Mouse (Mus musculus) fibroblast of lung, adult 2 months (primary cell): Measurements from ENCODE around the gene Camk2n2.
A peak's percentile ranks its signal among the peaks of the same experiment; 100 is the strongest.

Source experiments
- DNase-seq: peaks from one replicate; pipeline ENCODE4 v3.0.0-alpha.2; 2011; ENCODE audit warnings: low read depth

Camk2n2 gene

DNA sequence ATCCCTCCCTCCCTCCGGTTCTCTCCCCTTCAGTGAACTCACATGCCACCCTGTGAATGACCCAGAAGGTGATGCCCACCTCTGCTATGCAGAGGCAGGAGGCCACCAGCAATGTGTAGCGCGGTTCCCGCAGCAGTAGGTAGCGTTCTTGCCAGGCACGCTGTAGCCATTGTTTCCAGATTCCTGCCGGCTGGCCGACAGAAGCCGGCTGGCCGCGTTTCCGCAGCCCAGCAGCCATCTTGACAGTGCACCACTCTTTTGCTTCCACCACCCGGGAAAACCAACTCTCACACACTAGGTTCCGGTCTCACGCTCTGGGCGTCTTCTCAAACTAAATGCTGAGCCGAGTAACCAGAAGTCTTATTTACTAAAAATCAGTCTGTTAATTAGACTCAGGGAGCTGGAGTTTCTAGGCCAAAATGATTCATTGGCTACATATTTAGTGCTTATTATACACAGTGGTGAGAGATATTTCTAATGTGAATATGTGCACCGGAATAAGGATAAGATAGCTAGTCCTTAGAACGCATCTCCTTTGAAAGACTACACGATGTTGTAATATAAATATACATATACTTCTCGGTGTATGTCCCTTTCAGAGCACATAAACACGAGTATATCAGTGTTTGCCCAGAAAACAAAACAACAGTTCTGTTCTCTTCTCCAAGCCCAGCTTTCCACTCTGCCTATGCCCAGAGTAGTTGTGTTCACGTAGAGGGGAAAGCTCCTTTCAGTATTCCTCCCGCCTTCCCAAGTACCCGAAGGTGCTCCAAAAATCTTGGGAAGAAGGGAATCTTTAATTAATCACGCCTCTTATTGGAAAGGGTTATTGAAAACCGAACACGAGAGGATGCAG lies 10.4 kb downstream of the Camk2n2 start:
- peak; percentile 76 for DNase-seq

DNA sequence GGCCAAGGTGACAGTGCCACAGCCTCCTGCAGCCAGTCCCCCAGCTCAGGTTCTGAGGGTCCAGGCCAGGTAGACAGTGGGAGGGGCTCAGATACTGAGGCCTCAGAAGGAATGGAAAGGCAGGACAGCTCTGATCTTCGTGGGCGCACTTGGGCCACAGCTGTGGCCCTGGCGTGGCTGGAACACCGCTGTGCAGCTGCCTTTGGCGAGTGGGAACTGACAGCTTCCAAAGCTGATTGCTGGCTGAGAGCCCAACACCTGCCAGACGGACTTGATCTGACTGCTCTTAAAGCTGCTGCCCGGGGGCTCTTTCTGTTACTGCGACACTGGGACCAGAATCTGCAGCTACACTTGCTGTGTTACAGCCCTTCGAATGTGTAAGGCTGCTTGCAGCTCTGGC lies 16.4 kb downstream of the Camk2n2 start:
- DNase-seq: no peak

DNA sequence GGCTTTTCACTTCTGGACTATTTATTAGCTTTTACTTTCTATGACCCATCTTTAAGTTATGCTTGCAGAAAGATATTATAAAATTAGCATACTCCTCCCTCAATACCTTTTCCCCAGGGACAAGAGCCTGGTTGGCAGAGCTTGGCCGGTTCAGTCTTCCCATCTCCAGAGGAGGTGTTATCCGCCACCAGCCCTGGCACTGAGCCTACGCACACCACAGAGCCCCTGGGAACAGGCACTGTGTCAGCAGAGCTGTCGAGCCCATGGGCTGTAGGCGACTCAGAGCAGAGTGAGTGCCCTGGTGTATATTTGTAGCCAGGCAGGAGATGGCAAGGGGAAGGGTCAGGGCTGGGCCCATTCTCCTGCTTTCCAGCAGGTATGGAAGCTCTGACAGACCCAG lies 20.6 kb downstream of the Camk2n2 start:
- DNase-seq: no peak

DNA sequence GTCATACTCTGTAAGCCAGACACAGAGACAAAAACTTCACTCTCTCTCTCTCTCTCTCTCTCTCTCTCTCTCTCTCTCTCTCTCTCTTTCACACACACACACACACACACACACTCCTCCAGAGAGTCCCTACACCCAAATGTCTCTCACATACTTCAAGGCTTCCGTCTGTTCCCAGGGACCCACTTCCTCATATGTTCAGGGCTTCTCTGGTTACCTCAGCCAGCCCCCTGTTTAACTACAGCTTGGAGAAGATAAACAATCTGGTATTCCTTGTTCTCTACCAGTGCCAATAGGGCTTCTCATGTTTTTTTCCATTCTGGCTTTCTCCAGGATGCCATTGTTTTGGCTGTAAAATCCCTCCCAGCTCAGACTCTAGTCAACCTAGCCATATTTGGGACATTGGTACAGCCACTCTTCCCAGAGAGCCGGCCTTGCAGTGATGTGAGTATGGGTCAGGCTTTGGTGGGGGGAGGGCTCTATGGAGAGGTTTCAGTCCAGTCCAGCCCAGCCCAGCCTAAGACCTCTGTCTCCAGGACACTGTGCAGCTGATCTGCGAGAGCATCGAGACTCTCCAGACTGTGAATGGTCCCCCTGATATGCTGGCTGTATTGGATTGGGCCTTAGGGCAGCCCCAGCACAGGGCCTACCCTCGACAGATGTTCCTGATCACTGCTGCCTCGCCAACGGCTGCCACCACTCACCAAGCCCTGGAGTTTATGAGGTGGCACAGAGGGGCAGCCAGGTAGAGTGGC lies 24.2 kb downstream of the Camk2n2 start:
- no peak for DNase-seq

DNA sequence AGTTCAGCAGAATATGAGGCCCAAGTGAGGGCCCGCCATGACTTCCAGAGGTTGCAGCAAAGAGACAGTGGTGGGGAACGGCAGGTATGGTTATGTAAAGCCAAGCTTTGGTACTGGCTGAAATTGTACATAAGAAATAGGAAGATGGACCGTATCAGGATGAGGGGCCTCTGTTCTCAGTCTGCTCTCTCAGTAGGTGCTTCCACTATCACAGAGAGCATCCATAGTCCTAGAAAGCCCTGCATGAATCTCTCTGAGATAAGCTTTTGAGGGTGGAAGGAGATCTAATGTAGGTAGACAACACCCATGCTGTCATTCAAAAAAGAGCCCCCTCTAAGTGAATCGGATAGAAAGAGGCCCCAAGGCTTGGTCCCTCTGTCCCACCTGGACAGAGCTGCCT lies 25.4 kb downstream of the Camk2n2 start:
- DNase-seq: no peak

DNA sequence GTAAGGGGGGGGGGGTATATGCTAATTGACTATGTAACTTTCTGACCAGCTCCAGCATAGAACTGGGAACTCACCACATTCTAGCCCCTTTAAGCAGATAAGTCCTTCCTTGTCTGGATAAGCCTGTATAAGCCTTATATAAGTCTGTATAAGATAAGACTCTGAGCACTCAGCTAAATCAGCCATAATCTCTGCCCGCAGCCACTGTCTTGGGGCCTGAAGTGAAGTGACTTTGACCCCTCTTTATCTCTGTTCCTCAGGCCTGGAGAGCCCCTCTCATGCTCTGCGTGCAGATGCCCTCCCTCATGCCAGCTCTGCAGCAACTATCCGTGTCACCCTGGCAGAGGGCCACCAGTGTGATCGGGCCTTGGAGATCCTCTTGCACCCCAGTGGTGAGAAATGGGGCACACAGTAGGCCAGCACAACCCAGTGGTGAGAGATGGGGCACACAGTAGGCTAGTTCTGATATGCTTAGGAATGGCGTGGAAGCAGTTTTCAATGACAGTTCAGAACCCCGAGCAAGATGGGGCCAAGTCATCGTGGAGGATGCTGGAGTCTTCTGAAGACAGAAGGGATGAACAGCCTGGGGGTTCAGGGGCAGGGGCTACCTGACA lies 25.9 kb downstream of the Camk2n2 start:
- no peak for DNase-seq

DNA sequence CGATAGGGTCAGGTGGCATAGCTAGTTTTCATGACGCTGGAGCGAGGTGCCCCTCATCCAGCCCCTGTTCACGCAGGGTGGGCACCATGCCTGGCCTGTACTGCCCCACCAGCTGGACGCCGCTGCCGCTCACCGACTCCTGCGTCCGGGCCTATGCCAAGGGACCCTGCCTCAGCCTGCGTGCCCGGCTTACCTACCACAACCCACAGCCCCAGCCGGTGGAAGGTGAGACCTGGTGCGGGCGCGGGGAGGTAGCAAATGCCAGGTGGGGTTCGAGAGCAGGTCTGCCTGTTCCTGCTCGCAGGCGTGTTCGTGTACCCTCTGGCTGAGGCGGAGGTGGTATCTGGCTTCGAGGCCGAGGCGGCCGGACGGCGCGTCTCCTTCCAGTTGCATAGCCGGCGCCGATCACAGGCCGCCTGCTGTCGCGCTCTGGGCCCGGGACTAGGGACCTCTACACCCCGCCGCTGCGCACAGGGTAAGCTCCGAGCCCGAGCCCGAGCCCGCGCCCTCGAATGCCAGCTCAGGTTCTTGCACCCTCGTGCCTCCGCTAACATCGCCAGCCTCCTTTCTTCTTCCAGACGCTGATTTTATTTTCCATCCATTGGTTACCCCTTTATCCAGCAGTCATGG lies 29.9 kb downstream of the Camk2n2 start:
- no peak for DNase-seq

DNA sequence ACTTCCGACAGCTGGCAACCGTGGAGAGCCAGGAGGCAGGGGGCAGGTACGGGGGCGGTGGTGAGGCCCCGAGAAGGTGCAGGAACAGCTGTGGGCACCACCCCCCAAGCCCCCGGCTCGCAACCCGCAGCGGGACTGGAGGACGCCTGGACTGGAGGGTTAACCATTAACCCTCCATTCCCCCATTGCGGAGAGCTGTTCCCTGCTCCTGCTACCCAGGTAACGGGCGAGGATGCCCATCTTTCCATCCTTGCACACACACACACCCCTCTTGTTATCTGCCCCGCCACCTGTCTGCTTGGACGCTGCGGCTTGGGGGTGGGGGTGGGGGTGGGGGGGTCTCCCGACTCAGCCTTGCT lies 30.4 kb downstream of the Camk2n2 start:
- DNase-seq: no peak

DNA sequence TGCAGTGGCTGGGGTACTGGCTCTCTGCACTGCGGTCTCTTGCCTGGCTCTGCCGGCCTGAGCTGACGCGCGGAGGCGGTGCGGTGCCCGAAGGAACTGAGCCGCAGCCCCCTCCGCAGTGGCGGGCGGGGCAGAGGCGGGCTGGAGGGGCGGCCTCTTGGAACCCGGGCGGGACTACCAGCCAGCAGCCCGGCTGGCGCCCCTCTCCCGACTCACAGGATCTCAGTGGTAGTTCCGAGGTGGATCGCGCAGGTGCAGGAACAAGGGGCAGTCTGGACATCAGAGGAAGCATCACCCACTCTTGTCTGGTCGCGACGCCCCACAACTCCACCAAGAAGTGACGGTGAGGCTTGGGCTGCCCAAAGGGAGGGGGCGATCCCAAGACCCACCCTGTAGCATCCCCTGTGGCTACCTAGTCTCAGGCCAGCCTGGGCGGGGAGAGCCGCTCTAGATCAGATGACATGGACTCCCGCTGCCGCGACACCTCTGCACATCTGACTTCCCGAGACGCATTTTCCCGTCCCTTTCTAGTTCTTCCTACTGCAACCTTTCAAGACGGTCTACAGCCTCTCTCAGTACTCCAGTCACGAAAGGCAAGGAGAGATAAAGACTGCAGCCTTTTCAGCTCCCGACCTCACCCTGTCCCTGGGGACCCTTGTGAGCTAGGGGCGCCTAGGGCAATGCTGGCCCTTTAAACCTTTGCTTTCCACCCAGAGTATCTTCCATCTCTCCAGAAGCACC lies 31.0 kb downstream of the Camk2n2 start:
- no peak for DNase-seq

DNA sequence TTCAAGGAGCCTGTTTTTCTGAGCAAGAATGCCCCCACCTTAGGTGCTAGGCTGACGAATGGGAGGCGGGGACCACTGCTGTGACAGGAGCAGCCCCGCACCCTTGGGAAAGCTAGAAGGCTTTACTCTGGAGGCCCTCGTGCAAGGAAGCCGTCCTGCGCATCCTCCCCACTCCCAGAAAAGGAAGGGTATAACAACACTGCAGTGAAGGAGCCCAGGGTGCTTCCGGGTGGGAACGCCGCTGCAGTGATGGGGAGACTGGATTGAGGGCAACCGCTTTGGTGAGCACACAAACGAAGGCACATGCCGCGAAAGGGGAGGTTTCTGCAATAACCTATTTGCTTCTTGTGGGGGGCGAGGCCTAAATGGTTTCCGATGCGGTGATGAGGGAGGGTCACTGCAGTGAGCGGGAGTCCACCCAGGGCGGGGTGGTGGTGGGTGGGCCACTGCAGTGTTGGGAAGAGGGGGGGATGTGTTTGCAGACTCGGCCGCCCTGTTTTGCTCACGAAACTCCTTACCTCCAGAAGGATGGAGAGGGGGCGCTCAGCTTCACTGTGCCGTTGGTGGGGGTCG lies 31.6 kb downstream of the Camk2n2 start, which contains the start of gene Vwa5b2:
Gene Vwa5b2 (plus strand): TSS at position 106 of the 573 bp plus-strand sequence.
- DNase-seq: no peak
